ENCODE assay signal across 8 mouse cellular contexts in the genomic region with DNA sequence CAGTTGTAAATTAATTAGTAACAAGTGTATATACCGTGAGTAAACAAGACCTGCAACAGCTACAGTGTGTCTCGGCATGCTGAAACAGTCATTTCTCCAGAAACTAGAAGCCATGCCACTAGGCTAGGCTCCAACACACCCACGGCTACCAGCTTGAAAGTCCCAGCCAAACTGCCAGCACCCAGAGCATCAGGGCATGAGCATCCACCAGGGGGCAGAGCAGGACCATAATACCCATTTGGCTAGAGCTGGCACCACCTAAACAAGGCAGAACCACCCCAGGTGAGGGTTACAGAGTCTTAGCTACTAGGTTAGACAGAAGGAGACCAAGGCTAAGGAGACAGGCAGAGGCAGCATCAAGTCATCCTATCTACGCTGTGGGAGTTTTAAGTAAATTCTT. TPM values are rescaled to one million over a fixed set of nuclear protein-coding genes. Genes with fewer than 3 reads are reported as not detected.
DNase-seq lines count a peak whose midpoint lies in the region; ATAC-seq and TF ChIP-seq lines count a peak whose summit lies in the region.

No protein-coding gene starts in this region.

- peak; percentile 58; the same call in 1 of the 2 replicates for ATAC-seq in kidney, postnatal 0 days (replicated peaks; ENCODE audit: low FRiP score, low read depth)
- ATAC-seq in liver, embryonic 14.5 days (ENCODE audit: insufficient read depth), result no peak
- ATAC-seq in neutrophil, adult 5-6 weeks (ENCODE audit: extremely low read depth, insufficient number of reproducible peaks, low FRiP score, poor library complexity, severe bottlenecking), result peak; percentile 69

- H3K4me2 ChIP-seq in kidney, postnatal 0 days (ENCODE audit: low read length), result no peak overlapping the region
- H3K4me2 ChIP-seq in liver, embryonic 14.5 days (ENCODE audit: low read depth), result no peak overlapping the region

- 25% methylated on average over 4 of the region's 4 CpGs for WGBS in kidney, postnatal 0 days
- 19% methylated on average over 4 of the region's 4 CpGs for WGBS in liver, embryonic 14.5 days (ENCODE audit: insufficient replicate concordance)

- no peaks in the 10 kb centered on the region for H3K9me3 ChIP-seq in kidney, postnatal 0 days (replicated peaks; ENCODE audit: low read length)
- H3K9me3 ChIP-seq in liver, embryonic 14.5 days (ENCODE audit: control insufficient read depth, low read length), result no peaks in the 10 kb centered on the region

- no peak overlapping the region for H3K27ac ChIP-seq in kidney, postnatal 0 days
- H3K27ac ChIP-seq in liver, embryonic 14.5 days, result no peak overlapping the region

- H3K27me3 ChIP-seq in kidney, postnatal 0 days (ENCODE audit: insufficient read depth, low read length), result no peaks in the 10 kb centered on the region
- no peaks in the 10 kb centered on the region for H3K27me3 ChIP-seq in liver, embryonic 14.5 days (ENCODE audit: control insufficient read depth, insufficient read depth, low read length)

- no peak overlapping the region for H3K4me3 ChIP-seq in kidney, postnatal 0 days (replicated peaks; ENCODE audit: low read depth, low read length)
- no peak overlapping the region for H3K4me3 ChIP-seq in liver, embryonic 14.5 days (ENCODE audit: insufficient read depth in 1 of 2, low read depth in 2 of 2, low read length in 2 of 2)

- no peaks in the 10 kb centered on the region for H3K36me3 ChIP-seq in kidney, postnatal 0 days (ENCODE audit: insufficient read depth, low read length)
- H3K36me3 ChIP-seq in liver, embryonic 14.5 days (replicated peaks; ENCODE audit: control insufficient read depth, insufficient read depth, low read depth), result no peaks in the 10 kb centered on the region

- no peaks in the 10 kb centered on the region for H3K4me1 ChIP-seq in kidney, postnatal 0 days (replicated peaks; ENCODE audit: insufficient read depth, low read length)
- H3K4me1 ChIP-seq in liver, embryonic 14.5 days (replicated peaks; ENCODE audit: control insufficient read depth in 2 of 2, insufficient read depth in 2 of 2, low read length in 1 of 2), result no peaks in the 10 kb centered on the region

- TF ChIP-seq EP300 in liver, embryonic 14.5 days (IDR thresholded peaks at IDR 0.05; ENCODE audit: low read depth), result no peak

- peak; percentile 96 for TF ChIP-seq CTCF in kidney, postnatal 0 days (IDR thresholded peaks at IDR 0.05; ENCODE audit: low read depth)
- TF ChIP-seq CTCF in liver, embryonic 14.5 days (IDR thresholded peaks at IDR 0.05; ENCODE audit: low read depth), result peak; percentile 82

- DNase-seq in 416B (ENCODE audit: low read depth), result peak; percentile 81
- DNase-seq in adrenal gland, adult 2 months, result peak; percentile 69
- peak; percentile 90 for DNase-seq in embryo, embryonic 10.5 days (ENCODE audit: low spot score)
- peak; percentile 52 to 69 for DNase-seq in gastrocnemius, postnatal 4 days (ENCODE audit: low spot score in 2 of 2)
- DNase-seq in kidney, postnatal 0 days (ENCODE audit: low spot score), result peak; percentile 87
- peak in 2 of 3 experiments; percentile 12 to 14 for DNase-seq in liver, embryonic 14.5 days (ENCODE audit: low read depth in 3 of 3, low spot score in 3 of 3)
- DNase-seq in testis, postnatal 10 days (ENCODE audit: low spot score), result peak; percentile 87

- H3K9ac ChIP-seq in kidney, postnatal 0 days (ENCODE audit: low read depth, low read length), result no peak overlapping the region
- H3K9ac ChIP-seq in liver, embryonic 14.5 days (replicated peaks), result no peak overlapping the region

RNA-seq across cellular contexts. Expression of gene Hrh2, which starts 55.6 kb away (rescaled TPM):
- total RNA-seq in adrenal gland, adult 2 months (2021), result under 1 TPM; 0.17 to 0.35 TPM
- polyA plus RNA-seq in adrenal gland, adult 2 months (2012; rRNA removed), result 0.35 and 0.64 TPM in 2 replicates
- under 1 TPM; 0.05 to 0.10 TPM for total RNA-seq in gastrocnemius, postnatal 4 days (2021)
- polyA plus RNA-seq in kidney, postnatal 0 days (2015; fragmentation: Nextera tagmentation; extraction: Ambion mirVana), result 0.05 TPM in 1 of 2 replicates, not detected in the other
- 0.09 and 0.10 TPM in 2 replicates for polyA plus RNA-seq in liver, embryonic 14.5 days (2012; rRNA removed)
- polyA plus RNA-seq in liver, embryonic 14.5 days (2014; fragmentation: Nextera tagmentation; extraction: Ambion mirVana), result 0.11 TPM in 1 of 2 replicates, not detected in the other
- total RNA-seq in neutrophil, adult 5-6 weeks (2017), result 31.4 and 32.7 TPM in 2 replicates

Comparison
In these comparisons a context has a peak if more than half of its experiments do, and no peak if none do; other contexts are left out.
1. DNase-seq: peak in every context shown above with its lines; median percentile 90 in embryo, embryonic 10.5 days; 87 in kidney, postnatal 0 days; 87 in testis, postnatal 10 days; 81 in 416B; 69 in adrenal gland, adult 2 months; 60 in gastrocnemius, postnatal 4 days; 13 in liver, embryonic 14.5 days.
2. RNA of gene Hrh2, which starts 55.6 kb away (total RNA-seq): 31.4 to 32.7 TPM in neutrophil, adult 5-6 weeks; 0.17 to 0.35 TPM in adrenal gland, adult 2 months and 0.05 to 0.10 TPM in gastrocnemius, postnatal 4 days; every median in the first group is over 10 times any median in the second.